Mouse (Mus musculus) neural tube, embryonic 14.5 days (tissue): ENCODE results near the gene Accs. TPM values are rescaled to one million over a fixed set of nuclear protein-coding genes. Genes with fewer than 3 reads are reported as not detected.

Experiments used
- ATAC-seq: fragments of 200-750 bp; cut with Nextera tagmentation; 2 replicates; pipeline ENCODE4 v1.8.0; 2017; ENCODE audit warnings: low read depth, mild to moderate bottlenecking, moderate TSS enrichment, moderate library complexity
- H3K27ac ChIP-seq: fragments of 300-500 bp; sonication (generic); 2 replicates; pipeline ENCODE4 v1.5.1; 2014; ENCODE audit warnings: low read depth, mild to moderate bottlenecking, control low read depth, low read length, moderate library complexity, mixed read lengths
- H3K27me3 ChIP-seq: fragments of 300-500 bp; sonication (generic); 2 replicates; pipeline ENCODE4 v1.6.1; 2014; ENCODE audit warnings: low read length; ENCODE audit not compliant: control insufficient read depth, insufficient read depth
- H3K36me3 ChIP-seq: fragments of 300-500 bp; sonication (generic); 2 replicates; pipeline ENCODE4 v1.6.1; 2014; ENCODE audit warnings: low read length, mixed read lengths; ENCODE audit not compliant: control insufficient read depth, insufficient read depth
- H3K4me1 ChIP-seq: fragments of 300-500 bp; sonication (generic); 2 replicates; pipeline ENCODE4 v1.6.1; 2014; ENCODE audit warnings: low read length; ENCODE audit not compliant: control insufficient read depth, insufficient read depth
- H3K4me2 ChIP-seq: fragments of 300-500 bp; sonication (generic); 2 replicates; pipeline ENCODE4 v1.6.1; 2014; ENCODE audit warnings: mild to moderate bottlenecking, low read depth, low read length, control low read depth
- H3K4me3 ChIP-seq: fragments of 300-500 bp; sonication (generic); 2 replicates; pipeline ENCODE4 v1.5.1; 2014; ENCODE audit warnings: low read depth, low read length, control low read depth, mixed read lengths
- H3K9ac ChIP-seq: fragments of 300-500 bp; sonication (generic); replicated peaks from 2 replicates; pipeline ENCODE4 v1.6.1; 2014; ENCODE audit warnings: low read depth, mild to moderate bottlenecking, control low read depth, low read length, mixed read lengths
- H3K9me3 ChIP-seq: fragments of 300-500 bp; sonication (generic); 2 replicates; pipeline ENCODE4 v1.6.1; 2016; ENCODE audit warnings: low read length; ENCODE audit not compliant: control insufficient read depth
- WGBS: fragments of 180-500 bp; shearing (Covaris S2); extraction: QIAGEN DNeasy Blood & Tissue Kit; methylation state at CpG from one replicate; pipeline ENCODE4 v1.1.7; 2014; 5-methylcytosine and 5-hydroxymethylcytosine counted together
- polyA plus RNA-seq: library from polyadenylated mRNA; unstranded; fragments of >200 nt; fragmentation: Nextera tagmentation; extraction: Ambion mirVana; gene quantifications from 2 replicates; pipeline ENCODE4 v1.2.1, GENCODE M21; 2014

Gene Accs
- polyA plus RNA-seq, 1 experiment from 2014 or later: 5.5 TPM

DNA sequence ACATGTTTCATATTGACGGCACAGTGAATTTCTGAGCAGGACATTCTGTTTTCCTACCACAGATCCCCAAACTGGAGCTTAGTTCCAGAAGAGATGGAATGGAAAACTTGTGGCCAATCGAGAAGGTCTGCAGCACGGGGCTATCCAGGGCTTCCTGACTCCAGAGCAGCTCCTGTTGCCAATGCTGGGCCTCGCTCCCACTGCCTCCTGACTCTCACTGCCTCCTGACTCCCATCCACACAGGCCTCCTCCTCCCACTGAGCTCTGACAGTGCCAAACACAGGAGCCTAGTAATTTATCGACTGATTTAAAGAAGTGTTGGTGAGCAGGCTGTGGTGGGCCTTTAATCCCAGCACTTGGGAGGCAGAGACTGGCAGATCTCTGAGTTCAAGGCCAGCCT is 41.7 kb downstream of the Accs start:
- no peaks in the 10 kb centered on the region for H3K27me3 ChIP-seq
- no peak overlapping the region for H3K27ac ChIP-seq
- no peaks in the 10 kb centered on the region for H3K4me1 ChIP-seq
- no peak overlapping the region for H3K4me2 ChIP-seq
- no peak overlapping the region for H3K9ac ChIP-seq
- H3K36me3 ChIP-seq: peaks cover 19% of the 10 kb centered on the region
- H3K9me3 ChIP-seq: no peaks in the 10 kb centered on the region
- WGBS: 88% methylated on average over 5 of the region's 5 CpGs
- no peak for ATAC-seq
- H3K4me3 ChIP-seq: no peak overlapping the region

GRCm38 (mm10) chr2:93807440-93807839 is 42.3 kb downstream of the Accs start:
- ATAC-seq: no peak
- Histone ChIP-seq H3K27ac (no peak overlapping the region), H3K9me3 (no peaks in the 10 kb centered on the region), H3K4me3 (no peak overlapping the region), H3K9ac (no peak overlapping the region), H3K27me3 (no peaks in the 10 kb centered on the region), H3K36me3 (peaks cover 18% of the 10 kb centered on the region), H3K4me2 (no peak overlapping the region), H3K4me1 (no peaks in the 10 kb centered on the region)
- 88% methylated on average over 8 of the region's 8 CpGs for WGBS

DNA sequence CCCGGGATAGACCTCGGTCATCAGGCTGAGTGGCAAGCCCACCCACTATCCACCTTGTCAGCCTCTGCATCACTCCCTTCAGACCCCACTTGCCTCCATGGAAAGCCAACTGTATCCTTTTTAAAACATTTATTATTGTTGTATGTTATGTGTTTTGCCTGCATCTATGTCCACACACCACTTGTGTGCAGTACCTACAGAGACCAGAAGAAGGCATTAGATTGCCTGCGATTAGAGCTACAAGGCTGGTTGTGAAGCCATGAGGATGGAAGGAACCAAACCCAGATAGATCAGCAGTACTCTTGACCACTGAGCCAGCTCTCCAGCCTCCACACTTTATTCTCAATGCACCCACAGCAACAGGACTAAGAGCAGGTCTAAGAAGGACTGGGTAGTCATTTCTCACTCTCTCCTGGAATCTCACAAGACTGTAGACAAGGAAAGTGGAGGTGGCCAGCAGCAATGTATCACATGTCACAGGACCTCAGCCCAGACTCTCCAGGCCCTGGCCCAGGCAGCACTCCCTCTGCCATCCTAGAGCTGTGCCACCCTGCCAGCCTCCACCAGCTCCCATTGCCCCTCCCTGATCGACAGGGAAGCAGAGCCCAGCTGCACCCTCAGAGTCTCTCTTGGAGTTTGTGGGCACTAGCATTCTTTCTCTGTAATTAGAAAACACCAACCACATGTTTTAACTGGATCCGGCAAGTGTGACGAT is 43.1 kb downstream of the Accs start:
- peaks cover 18% of the 10 kb centered on the region for H3K36me3 ChIP-seq
- H3K9ac ChIP-seq: no peak overlapping the region
- H3K4me3 ChIP-seq: no peak overlapping the region
- ATAC-seq: no peak
- H3K4me1 ChIP-seq: no peaks in the 10 kb centered on the region
- 91% methylated on average over 6 of the region's 6 CpGs for WGBS
- H3K9me3 ChIP-seq: no peaks in the 10 kb centered on the region
- H3K27me3 ChIP-seq: no peaks in the 10 kb centered on the region
- no peak overlapping the region for H3K4me2 ChIP-seq
- H3K27ac ChIP-seq: no peak overlapping the region

GRCm38 (mm10) chr2:93805523-93805922 is 44.2 kb downstream of the Accs start:
- Histone ChIP-seq H3K36me3 (peaks cover 16% of the 10 kb centered on the region), H3K4me1 (no peaks in the 10 kb centered on the region), H3K9ac (no peak overlapping the region), H3K4me3 (no peak overlapping the region), H3K4me2 (no peak overlapping the region), H3K9me3 (no peaks in the 10 kb centered on the region), H3K27me3 (no peaks in the 10 kb centered on the region), H3K27ac (no peak overlapping the region)
- 88% methylated on average over 4 of the region's 4 CpGs for whole genome bisulfite sequencing
- no peak for ATAC-seq

- 80% methylated on average over 5 of the region's 5 CpGs for WGBS
- H3K4me1 ChIP-seq: no peaks in the 10 kb centered on the region
Observed at GRCm38 (mm10) chr2:93805066-93805465, 44.7 kb downstream of the Accs start.

DNA sequence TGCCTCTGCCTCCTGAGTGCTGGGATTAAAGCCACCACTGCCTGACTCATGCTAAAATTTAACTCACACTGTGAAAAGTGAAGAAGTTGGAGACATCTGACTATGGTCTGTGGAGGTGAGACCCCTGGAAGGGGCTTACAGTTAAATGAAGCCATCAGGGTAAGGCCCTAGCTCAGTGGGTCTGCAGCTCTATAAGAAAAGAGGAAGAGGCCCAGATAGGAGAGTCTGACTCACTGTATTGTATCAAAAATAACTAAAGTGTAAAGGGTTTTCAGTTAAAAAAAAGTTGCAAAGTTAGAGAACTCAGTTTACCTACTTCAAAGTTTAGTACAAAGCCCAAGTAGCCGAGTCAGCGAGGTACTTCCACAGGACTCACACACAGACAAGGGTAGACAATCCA is 46.8 kb downstream of the Accs start:
- Histone ChIP-seq H3K4me2 (no peak overlapping the region), H3K4me3 (no peak overlapping the region), H3K36me3 (peaks cover 4% of the 10 kb centered on the region), H3K4me1 (no peaks in the 10 kb centered on the region), H3K27me3 (no peaks in the 10 kb centered on the region), H3K9me3 (no peaks in the 10 kb centered on the region), H3K27ac (no peak overlapping the region), H3K9ac (no peak overlapping the region)
- WGBS: 100% methylated on average over 2 of the region's 2 CpGs
- ATAC-seq: no peak

More at GRCm38 (mm10) chr2:93805066-93805465, 44.7 kb downstream of the Accs start:
- H3K36me3 ChIP-seq: peaks cover 14% of the 10 kb centered on the region
- no peaks in the 10 kb centered on the region for H3K9me3 ChIP-seq
- H3K27me3 ChIP-seq: no peaks in the 10 kb centered on the region
- H3K9ac ChIP-seq: no peak overlapping the region
- H3K4me2 ChIP-seq: no peak overlapping the region
- no peak for ATAC-seq
- no peak overlapping the region for H3K27ac ChIP-seq
- H3K4me3 ChIP-seq: no peak overlapping the region

DNA sequence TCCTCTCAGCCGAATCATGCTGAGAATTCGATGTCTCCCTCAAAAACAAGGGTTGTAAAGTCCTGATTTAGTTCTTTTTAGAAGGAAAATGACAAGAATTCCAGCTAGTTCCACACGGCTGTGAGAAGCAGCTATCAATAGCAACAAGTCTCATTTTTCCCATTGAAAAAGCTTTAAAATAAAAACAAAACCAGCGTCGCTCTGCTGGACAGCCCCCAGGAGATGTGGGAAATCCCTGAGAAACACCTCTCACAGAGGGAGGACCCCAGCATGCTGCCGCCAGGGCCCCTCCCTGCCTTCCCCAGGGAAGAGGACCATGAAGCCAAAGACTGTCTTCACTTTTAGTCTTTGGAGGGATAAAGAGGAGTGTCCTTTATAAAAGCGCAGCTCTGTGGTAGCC is 48.6 kb downstream of the Accs start:
- Histone ChIP-seq H3K4me3 (no peak overlapping the region), H3K36me3 (peaks cover 7% of the 10 kb centered on the region), H3K4me2 (no peak overlapping the region), H3K4me1 (no peaks in the 10 kb centered on the region), H3K27me3 (no peaks in the 10 kb centered on the region), H3K9ac (no peak overlapping the region), H3K9me3 (no peaks in the 10 kb centered on the region), H3K27ac (no peak overlapping the region)
- no peak for ATAC-seq
- WGBS: 79% methylated on average over 7 of the region's 7 CpGs

DNA sequence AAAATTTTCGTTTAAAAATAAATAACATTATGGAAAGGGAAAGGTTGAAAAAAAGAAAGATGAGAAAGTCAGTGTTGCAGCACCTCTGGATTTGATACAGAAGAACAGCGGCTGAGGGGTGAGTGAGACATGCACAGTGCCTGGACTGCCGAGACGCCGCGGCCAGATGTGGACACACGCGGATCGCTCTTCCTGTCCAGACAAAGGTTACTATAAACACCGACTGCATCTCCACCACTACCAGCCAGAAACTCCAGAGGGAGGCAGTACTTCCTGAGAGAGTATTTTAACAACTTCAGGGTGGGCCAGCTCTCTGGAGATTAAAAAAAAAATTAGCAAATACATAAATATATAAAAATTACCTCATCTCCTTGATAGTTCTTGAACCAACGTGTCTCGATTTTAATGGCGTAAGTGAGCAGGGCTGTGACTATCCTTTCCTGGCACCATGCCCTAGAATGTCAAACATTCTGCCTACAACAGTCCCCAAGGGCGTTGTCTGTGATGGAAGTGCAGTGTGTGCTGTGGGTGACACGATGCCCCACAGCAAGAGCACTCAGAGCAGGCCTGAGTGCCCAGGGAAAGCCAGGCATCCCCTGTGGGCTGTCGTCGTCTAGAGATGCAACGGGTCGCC is 52.5 kb downstream of the Accs start:
- Histone ChIP-seq H3K4me1 (no peaks in the 10 kb centered on the region), H3K4me3 (no peak overlapping the region), H3K27me3 (no peaks in the 10 kb centered on the region), H3K9me3 (no peaks in the 10 kb centered on the region), H3K4me2 (no peak overlapping the region), H3K9ac (no peak overlapping the region), H3K36me3 (peaks cover 25% of the 10 kb centered on the region), H3K27ac (no peak overlapping the region)
- WGBS: 80% methylated on average over 19 of the region's 19 CpGs
- no peak for ATAC-seq

DNA sequence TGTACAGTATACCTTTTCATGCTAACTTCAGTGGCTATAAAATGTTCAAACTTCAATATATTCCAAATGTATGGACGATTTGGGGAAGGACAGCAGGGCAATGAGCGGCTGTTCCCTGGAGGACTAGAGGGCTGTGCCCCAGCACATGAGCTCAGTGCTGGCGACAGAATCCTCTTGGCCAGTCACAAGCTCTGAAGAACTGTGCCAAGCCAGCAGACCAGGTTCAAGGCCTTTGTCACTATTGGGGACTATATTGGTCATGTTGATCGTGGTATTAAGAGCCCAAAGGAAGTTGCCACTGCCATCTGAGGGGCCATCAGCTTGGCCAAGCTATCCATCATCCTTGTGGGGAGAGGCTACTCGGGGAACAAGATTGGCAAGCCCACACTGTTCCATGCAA is 55.4 kb downstream of the Accs start:
- ATAC-seq: no peak
- H3K27ac ChIP-seq: no peak overlapping the region
- peaks cover 25% of the 10 kb centered on the region for H3K36me3 ChIP-seq
- H3K4me3 ChIP-seq: no peak overlapping the region
- WGBS: 95% methylated on average over 5 of the region's 5 CpGs
- H3K4me1 ChIP-seq: no peaks in the 10 kb centered on the region
- H3K9ac ChIP-seq: no peak overlapping the region
- no peak overlapping the region for H3K4me2 ChIP-seq
- no peaks in the 10 kb centered on the region for H3K9me3 ChIP-seq
- no peaks in the 10 kb centered on the region for H3K27me3 ChIP-seq
